Comparison of ENCODE assay signal across 12 mouse cellular contexts in genomic region chr1:137452749-137453148, GRCm38 (mm10).
"Had no signal": no experiment of that assay in that cellular context is flagged by ENCODE, and none has a peak within 500 bp of the region (broad histone marks: within the 10 kb centered on the region; RNA-seq: fewer than 3 reads in every experiment).

No protein-coding gene starts in this region.

- H3K36me3 ChIP-seq: limb, embryonic 15.5 days; liver, embryonic 13.5 days; midbrain, embryonic 12.5 days; stomach, embryonic 15.5 days had no signal

- H3K4me3 ChIP-seq: limb, embryonic 15.5 days; liver, embryonic 13.5 days; midbrain, embryonic 12.5 days; stomach, embryonic 15.5 days had no signal

- H3K4me2 ChIP-seq: limb, embryonic 15.5 days; liver, embryonic 13.5 days; midbrain, embryonic 12.5 days; stomach, embryonic 15.5 days had no signal

- H3K9ac ChIP-seq: limb, embryonic 15.5 days; liver, embryonic 13.5 days; midbrain, embryonic 12.5 days; stomach, embryonic 15.5 days had no signal

- H3K4me1 ChIP-seq: limb, embryonic 15.5 days; liver, embryonic 13.5 days; stomach, embryonic 15.5 days had no signal

- ATAC-seq: intestine, postnatal 0 days had no signal

- H3K27me3 ChIP-seq: limb, embryonic 15.5 days; liver, embryonic 13.5 days; midbrain, embryonic 12.5 days; stomach, embryonic 15.5 days had no signal

- H3K9me3 ChIP-seq: limb, embryonic 15.5 days; liver, embryonic 13.5 days; midbrain, embryonic 12.5 days; stomach, embryonic 15.5 days had no signal

- H3K27ac ChIP-seq: limb, embryonic 15.5 days; liver, embryonic 13.5 days; stomach, embryonic 15.5 days had no signal

- DNase-seq: kidney, adult 8-10 months; kidney, postnatal 25 days; layer of hippocampus, postnatal 36 days; liver, embryonic 13.5 days; lung, adult 18-20 months; right cerebral cortex, postnatal 14 days; thymus, adult 2 months; thymus, postnatal 25 days had no signal
